Mouse (Mus musculus): Measurements from ENCODE around the gene Rdh11. TPM values are rescaled to one million over a fixed set of nuclear protein-coding genes. Genes with fewer than 3 reads are reported as not detected.

Rdh11 gene
- polyA plus RNA-seq (2012; rRNA removed) = 7.0 and 10.0 TPM in 2 replicates

DNA sequence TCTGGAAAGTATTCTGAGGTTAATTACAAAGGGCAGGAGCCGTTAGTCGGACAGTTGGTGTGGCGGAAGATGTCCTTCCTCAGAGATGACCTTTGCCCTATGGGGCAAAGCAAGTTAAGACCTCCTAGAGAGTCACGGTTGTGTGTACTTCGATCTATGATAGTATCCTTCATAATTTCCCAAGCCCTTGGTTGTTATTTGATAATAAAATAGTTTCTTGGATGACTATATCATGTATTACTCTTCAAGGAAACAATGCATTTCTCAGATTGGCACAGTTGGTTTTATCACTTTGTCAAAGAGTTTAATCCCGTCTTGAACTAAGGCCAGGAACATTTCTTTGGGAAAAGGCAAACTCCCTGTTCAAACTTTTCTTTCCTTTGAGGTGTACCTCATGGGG is at the start of gene Rdh11:
TSS of gene Rdh11 (minus strand) at position 101 of the 400 bp plus-strand sequence.
- TF ChIP-seq POLR2A (IDR thresholded peaks at IDR 0.05; ENCODE audit: borderline replicate concordance, extremely low read depth, low read depth, low read length) (no peak), CTCF (IDR thresholded peaks at IDR 0.05; ENCODE audit: insufficient read depth, low read length) (no peak)
- Histone ChIP-seq H3K4me1 (ENCODE audit: control insufficient read depth, insufficient read depth, low read length) (peaks cover 6% of the 10 kb centered on the region; the same call in 1 of the 2 replicates), H3K4me3 (replicated peaks; ENCODE audit: extremely low read depth, low read depth, low read length) (peak within 1 kb of the TSS; percentile 65)
- no peak for DNase-seq
- WGBS = 64% methylated on average over 6 of the region's 6 CpGs

DNA sequence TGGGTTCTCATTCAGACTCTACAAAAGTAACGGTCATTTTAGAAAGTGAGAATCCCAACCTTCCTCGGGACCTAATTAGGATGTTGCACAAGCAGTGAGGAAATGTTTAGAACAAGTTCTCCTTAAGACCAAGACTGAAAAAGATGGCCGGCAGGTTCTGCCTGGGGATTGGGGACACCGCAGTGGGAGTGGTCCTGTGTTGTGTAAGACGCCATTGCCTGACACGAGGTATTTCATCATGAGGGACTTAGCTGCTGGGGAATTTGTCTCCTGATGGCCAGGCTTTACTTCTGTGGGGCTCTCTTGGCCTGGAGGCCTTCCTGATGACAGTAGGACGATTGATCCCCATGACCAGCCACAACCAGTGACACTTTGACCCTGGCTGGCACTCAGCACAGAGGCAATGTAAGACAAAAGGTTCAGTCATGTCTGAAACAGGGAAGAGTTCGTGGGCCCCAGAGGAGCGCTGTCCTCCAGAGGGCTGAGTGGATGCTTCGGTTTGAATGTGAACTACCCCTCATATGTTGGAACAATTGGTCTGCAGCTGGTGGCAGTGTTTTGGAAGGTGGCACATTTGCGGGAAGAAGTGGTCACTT is 43.5 kb upstream of the Rdh11 start:
- WGBS = 84% methylated on average over 11 of the region's 11 CpGs
- TF ChIP-seq POLR2A (IDR thresholded peaks at IDR 0.05; ENCODE audit: borderline replicate concordance, extremely low read depth, low read depth, low read length) (no peak), CTCF (IDR thresholded peaks at IDR 0.05; ENCODE audit: insufficient read depth, low read length) (no peak)

DNA sequence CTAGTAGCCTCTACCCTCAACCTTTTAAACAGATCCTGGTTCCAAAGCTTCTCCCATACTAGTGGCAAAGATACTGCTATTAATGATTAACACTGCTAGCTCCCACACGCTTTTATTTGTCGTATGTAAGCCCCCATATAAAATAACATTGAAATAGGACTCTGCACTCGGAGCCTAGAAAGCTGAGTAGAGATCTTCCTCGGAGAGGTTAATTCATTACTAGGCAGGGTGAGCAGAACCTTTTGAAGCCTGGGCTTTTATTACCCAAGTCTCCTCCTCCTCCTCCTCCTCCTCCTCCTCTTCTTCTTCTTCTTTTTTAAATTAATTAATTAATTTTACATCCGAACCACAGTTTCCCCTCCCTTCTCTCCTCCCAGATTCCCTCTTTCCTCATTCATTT is 25.4 kb upstream of the Rdh11 start:
- H3K4me1 ChIP-seq (ENCODE audit: control insufficient read depth, insufficient read depth, low read length) = no peaks in the 10 kb centered on the region
- TF ChIP-seq CTCF (IDR thresholded peaks at IDR 0.05; ENCODE audit: insufficient read depth, low read length) (no peak), POLR2A (IDR thresholded peaks at IDR 0.05; ENCODE audit: borderline replicate concordance, extremely low read depth, low read depth, low read length) (no peak)
- H3K4me3 ChIP-seq (replicated peaks; ENCODE audit: extremely low read depth, low read depth, low read length) = no peak overlapping the region
- no peak for DNase-seq
- 71% methylated on average over 5 of the region's 5 CpGs for WGBS

More for the DNA sequence above, 43.5 kb upstream of the Rdh11 start:
- no peak for DNase-seq
- no peak overlapping the region for H3K4me3 ChIP-seq (replicated peaks; ENCODE audit: extremely low read depth, low read depth, low read length)
- no peaks in the 10 kb centered on the region for H3K4me1 ChIP-seq (ENCODE audit: control insufficient read depth, insufficient read depth, low read length)

DNA sequence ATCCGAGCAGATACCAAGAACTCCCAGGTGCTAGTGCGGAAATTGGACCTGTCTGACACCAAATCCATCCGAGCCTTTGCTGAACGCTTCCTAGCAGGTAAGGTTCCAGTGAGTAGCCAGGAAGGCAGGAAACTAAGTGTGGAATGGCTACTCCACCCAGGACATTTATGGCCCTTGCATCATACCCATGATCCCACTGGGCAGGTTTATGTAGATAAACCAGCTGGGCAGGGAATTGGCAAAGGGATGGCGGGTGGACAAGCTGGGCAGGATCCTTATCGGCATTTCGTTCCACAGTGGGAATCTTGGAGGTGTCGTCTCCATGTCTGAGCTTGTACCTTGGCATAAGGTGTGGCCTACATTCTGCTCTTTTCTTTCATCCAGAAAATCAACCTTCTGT is 19.4 kb upstream of the Rdh11 start:
- WGBS = 75% methylated on average over 8 of the region's 8 CpGs
- no peak for TF ChIP-seq CTCF (IDR thresholded peaks at IDR 0.05; ENCODE audit: insufficient read depth, low read length)
- TF ChIP-seq POLR2A (IDR thresholded peaks at IDR 0.05; ENCODE audit: borderline replicate concordance, extremely low read depth, low read depth, low read length) = no peak
- H3K4me3 ChIP-seq (replicated peaks; ENCODE audit: extremely low read depth, low read depth, low read length) = no peak overlapping the region
- DNase-seq = no peak
- no peaks in the 10 kb centered on the region for H3K4me1 ChIP-seq (ENCODE audit: control insufficient read depth, insufficient read depth, low read length)

DNA sequence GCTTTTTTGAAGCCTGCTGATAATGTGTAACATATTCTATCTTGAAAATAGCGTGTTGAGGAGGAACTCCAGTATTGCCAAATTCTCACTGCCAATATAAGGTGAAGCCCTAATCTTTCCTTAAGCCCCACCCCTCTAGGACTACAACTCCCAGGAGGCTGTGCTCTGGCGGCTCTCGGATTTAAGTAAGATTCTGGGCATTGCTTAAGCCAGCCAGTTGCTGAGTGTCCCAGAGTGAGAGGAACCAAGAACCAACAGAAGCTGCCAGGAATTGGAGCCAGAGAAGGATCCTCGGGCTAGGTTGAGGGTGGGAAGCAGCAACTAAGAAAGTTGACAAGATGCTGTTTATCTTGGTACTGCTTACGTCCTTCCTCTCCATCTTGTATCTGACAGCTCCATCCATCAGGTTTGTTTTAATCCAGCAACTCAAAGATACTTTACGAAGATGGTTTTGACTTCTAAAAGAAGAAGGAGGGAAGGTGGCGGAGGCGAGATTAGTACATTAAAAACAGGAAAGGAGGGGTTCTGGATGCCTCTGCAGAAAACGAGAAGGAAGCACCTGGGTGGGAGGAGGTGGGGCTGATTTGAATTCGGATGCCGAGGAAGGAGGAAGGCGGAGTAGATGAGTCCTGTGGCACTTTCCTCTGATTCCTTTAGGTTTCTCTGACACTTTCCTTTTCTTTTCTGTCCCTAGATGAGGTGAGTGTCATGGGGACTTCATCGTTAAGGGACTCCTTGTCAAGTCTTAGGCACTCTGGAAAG is 16.8 kb upstream of the Rdh11 start, which contains the start of gene Rdh12:
TSS of gene Rdh12 (plus strand) at position 212 of the 762 bp plus-strand sequence.
- WGBS = 2% methylated on average over 13 of the region's 13 CpGs
- DNase-seq = peak; percentile 26
- H3K4me1 ChIP-seq (ENCODE audit: control insufficient read depth, insufficient read depth, low read length) = no peaks in the 10 kb centered on the region
- H3K4me3 ChIP-seq (replicated peaks; ENCODE audit: extremely low read depth, low read depth, low read length) = peak within 1 kb of the TSS; percentile 53
- TF ChIP-seq CTCF (IDR thresholded peaks at IDR 0.05; ENCODE audit: insufficient read depth, low read length) (no peak), POLR2A (IDR thresholded peaks at IDR 0.05; ENCODE audit: borderline replicate concordance, extremely low read depth, low read depth, low read length) (no peak)

DNA sequence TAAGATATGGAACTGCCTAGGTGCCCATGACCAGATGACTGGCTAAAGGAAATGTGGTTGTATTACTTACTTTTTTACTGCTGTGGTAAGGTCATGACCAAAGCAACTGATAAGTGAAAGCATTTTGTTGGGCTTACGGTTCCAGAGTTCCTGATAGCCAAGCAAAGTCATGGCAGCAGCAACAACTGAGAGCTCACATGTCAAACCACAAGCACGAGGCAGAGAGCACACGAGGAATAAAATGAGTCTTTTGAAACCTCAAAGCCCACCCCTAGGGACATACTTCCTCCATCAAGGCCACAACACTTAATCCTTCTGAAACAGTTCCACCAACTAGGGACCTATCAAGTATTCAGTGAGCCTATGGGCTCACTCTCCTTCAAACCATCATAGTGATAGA is 9.8 kb upstream of the Rdh11 start:
- WGBS = 56% methylated on average over 3 of the region's 3 CpGs
- no peak for TF ChIP-seq CTCF (IDR thresholded peaks at IDR 0.05; ENCODE audit: insufficient read depth, low read length)
- no peak for TF ChIP-seq POLR2A (IDR thresholded peaks at IDR 0.05; ENCODE audit: borderline replicate concordance, extremely low read depth, low read depth, low read length)
- Histone ChIP-seq H3K4me3 (replicated peaks; ENCODE audit: extremely low read depth, low read depth, low read length) (no peak overlapping the region), H3K4me1 (ENCODE audit: control insufficient read depth, insufficient read depth, low read length) (no peaks in the 10 kb centered on the region)
- DNase-seq = no peak

DNA sequence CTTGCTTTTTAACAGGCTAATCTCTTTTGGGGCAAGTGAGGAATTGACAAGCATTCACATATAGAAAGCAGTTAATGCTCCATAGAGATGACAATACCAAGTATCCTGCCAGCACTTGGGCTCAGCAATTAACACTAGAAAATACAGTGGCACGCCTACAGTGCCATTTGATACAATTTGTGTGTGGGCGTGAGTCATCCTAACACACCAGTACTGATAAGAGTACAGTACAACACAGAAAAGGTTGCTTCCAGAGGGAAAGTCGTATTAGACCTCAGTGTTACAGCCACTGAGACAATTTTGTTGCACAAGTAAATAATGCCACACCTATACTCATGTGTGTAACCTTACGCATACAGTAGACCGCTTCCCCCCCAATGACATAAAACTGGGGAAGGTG is 5.0 kb upstream of the Rdh11 start:
- H3K4me3 ChIP-seq (replicated peaks; ENCODE audit: extremely low read depth, low read depth, low read length) = no peak overlapping the region
- H3K4me1 ChIP-seq (ENCODE audit: control insufficient read depth, insufficient read depth, low read length) = no peaks in the 10 kb centered on the region
- WGBS = 77% methylated on average over 5 of the region's 5 CpGs
- TF ChIP-seq CTCF (IDR thresholded peaks at IDR 0.05; ENCODE audit: insufficient read depth, low read length) (no peak), POLR2A (IDR thresholded peaks at IDR 0.05; ENCODE audit: borderline replicate concordance, extremely low read depth, low read depth, low read length) (no peak)
- DNase-seq = no peak

DNA sequence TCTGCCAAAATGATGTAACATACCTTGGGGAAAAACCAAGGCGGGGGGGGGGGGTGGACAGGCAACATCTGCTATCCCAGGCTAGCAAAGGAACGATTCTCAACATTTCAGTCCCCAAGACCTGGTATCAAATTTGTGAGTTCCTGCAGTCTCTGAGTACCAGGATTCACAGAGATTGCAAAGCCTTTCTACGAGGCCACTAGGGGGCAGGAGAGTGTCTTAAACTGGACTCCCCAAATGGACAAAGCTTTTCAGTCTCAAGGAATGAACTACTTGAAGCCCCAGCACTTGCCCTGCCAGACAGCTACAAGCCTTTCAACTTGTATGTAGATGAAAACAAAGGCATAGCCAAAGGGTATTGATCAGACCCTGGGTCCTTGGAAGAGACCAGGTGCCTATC is 1.3 kb upstream of the Rdh11 start:
- peaks cover 6% of the 10 kb centered on the region; the same call in 1 of the 2 replicates for H3K4me1 ChIP-seq (ENCODE audit: control insufficient read depth, insufficient read depth, low read length)
- TF ChIP-seq POLR2A (IDR thresholded peaks at IDR 0.05; ENCODE audit: borderline replicate concordance, extremely low read depth, low read depth, low read length) = no peak
- TF ChIP-seq CTCF (IDR thresholded peaks at IDR 0.05; ENCODE audit: insufficient read depth, low read length) = peak; percentile 50; the same call in 1 of the 2 replicates
- 0% methylated on average over 3 of the region's 3 CpGs for WGBS
- H3K4me3 ChIP-seq (replicated peaks; ENCODE audit: extremely low read depth, low read depth, low read length) = no peak overlapping the region
- DNase-seq = peak; percentile 55

DNA sequence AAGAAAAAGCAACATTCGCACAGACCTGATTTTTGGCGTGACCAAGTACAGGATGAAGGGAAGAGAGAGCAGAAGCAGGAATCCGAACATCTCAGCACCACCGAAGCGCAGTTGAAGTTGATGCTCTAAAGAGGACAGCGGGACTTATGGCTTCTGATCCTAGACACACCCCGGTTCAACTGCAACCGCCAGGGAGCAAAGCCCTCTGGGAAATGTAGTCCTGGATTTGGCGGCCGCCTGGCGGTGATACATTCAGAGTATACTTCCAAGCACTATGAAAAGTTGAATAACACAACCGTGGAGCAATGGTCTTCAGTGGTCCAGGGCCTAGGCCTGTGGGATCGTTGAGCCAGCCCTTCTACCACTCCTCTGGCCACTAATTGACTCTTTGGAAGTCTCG is 392 bp downstream of the Rdh11 start:
- WGBS = 4% methylated on average over 14 of the region's 14 CpGs
- TF ChIP-seq POLR2A (IDR thresholded peaks at IDR 0.05; ENCODE audit: borderline replicate concordance, extremely low read depth, low read depth, low read length) = no peak
- TF ChIP-seq CTCF (IDR thresholded peaks at IDR 0.05; ENCODE audit: insufficient read depth, low read length) = peak; percentile 42
- peak overlapping the region; percentile 65 for H3K4me3 ChIP-seq (replicated peaks; ENCODE audit: extremely low read depth, low read depth, low read length)
- H3K4me1 ChIP-seq (ENCODE audit: control insufficient read depth, insufficient read depth, low read length) = peaks cover 6% of the 10 kb centered on the region; the same call in 1 of the 2 replicates
- DNase-seq = peak; percentile 68
